Mouse (Mus musculus) layer of hippocampus, adult 9-10 months (tissue): Measurements from ENCODE around the gene Mcat.

Source experiments
- DNase-seq: peaks from one replicate; pipeline ENCODE4 v3.0.0; 2022; ENCODE audit warnings: low spot score

The Mcat gene

DNA sequence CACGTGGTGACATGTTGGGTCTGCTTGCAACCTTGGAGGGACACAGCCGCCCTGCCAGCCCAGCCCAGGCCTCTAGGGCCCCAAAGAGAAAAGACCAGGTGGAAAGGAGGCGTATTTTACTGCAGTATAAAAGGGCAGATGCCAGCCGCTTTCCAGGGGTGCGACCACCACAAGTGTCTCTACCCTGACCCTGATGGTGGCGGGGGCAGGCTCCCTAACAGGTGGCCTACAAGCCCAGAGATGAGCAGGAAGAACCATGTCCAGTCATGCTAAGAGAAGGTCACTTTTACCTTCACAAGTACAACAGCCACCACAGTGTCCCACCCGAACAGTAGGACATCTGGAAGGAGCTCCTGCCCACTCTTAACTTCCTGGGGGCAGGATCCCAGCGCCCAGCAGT, 12.0 kb upstream of the Mcat start:
- DNase-seq = no peak

DNA sequence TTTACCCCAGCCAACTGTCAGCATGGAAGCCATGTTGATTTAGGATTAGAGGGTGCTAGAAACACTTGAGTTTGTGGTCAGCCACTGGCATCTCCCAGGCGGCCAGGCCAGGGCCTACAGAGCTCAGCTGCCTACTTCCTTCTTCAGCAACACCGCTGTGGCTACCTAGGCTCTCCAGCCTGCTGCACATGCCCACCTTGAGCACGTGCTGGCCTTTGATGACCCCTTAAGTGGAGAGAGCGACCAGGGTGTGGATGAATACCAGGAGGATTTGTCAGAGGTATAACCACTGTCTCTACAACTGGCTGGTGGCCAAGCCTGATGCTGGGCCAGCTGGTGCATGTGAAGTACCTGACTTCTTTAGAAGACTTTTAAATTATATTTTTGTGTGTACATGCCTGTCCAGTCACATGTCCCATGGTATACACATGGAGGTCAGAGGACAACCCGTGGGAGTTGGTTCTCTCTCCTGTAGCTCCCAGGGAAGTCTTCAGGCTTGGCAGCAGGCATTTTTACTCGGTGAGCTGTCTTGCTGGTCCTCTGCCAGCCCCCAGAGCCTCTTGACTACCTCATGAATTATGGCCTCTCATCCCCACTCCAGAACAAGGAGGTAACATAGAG, 11.3 kb upstream of the Mcat start:
- no peak for DNase-seq

DNA sequence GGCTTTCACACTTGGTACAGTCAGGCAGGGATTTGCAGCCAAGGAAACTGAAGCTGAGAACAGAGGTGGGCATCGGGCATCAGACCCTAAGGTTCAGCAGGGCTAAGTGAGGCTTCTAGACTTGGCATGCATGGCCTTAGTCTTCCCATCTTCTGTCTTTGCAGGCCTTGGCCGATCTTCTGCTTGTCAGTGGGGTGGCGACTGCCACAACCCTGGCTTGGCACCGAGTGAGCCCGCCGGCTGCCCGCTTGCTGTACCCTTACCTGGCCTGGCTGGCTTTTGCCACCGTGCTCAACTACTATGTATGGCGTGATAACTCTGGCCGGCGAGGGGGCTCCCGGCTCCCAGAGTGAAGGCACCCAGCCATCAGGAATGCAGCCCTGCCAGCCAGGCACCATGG, 10.0 kb upstream of the Mcat start:
- no peak for DNase-seq

DNA sequence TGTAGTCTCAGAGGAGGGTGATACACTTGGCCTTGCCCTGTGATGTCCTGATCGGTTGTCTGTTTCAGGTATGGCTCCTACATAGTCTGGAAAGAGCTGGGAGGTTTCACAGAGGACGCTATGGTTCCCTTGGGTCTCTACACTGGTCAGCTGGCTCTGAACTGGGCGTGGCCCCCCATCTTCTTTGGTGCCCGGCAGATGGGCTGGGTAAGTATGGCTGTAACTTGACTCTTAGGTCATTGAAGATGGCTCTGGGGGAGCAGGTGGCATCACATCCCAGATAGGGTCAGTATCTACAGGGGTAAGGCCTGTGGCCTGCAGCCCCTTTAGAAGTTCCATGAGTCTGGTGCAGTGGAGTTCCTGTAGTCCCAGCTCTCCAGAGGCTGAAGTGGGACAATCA, 8.5 kb upstream of the Mcat start:
- no peak for DNase-seq

DNA sequence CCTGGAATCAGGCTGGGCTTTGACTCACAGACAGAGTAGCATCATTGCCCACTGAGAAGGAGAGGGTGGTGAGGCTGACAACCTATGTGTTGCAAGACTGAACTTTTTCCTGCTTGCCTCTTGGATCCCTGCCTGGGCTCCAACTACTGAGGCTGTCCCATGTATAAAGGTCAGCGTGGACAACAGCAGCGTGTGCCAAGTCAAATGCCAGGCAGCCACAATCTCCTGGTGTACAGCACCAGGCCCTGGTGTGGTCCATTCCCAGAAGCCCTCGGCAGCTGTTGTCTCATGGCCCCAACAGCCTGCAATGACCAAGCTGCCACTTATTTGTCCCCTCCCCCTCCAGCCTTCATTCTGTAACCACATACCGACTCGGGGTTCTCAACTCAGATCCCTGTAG, 8.0 kb upstream of the Mcat start:
- DNase-seq = no peak

DNA sequence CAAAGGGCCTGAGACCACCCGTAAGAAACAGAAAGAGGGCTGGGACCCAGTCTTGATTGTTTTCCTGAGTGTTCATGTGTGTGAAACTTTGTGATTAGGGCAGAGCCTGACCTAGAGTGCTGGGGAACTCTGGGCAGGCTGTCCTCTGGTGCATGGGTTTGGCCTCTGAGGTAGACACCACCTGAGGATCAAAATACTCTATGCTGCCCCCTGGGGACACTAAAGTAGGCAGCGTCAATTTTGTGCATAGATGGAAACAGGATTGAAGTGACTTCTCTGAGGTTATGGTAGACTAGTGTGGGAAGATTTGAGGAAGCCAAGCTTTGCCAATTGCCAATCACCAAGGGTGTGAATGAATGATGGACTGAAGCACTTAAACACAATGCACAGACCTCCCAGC, 7.1 kb upstream of the Mcat start:
- no peak for DNase-seq

DNA sequence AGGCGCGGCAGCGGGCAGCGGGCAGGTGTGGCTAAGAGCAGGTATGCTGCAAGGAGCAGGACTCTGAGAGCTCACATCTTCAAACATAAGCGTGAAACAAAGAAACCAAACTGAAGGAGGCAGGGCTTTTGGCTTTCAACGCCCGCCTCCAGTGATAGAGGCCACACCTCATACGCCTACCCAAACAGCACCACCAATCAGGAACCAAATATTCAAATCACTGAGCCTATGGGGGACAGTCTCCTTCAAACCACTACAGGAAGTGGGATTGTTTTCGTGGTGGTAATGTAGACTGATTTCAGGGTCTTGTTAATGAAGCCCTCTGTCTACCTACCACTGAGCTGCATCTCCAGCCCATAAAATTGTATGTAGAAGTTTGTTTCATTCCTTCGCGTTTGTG, 6.1 kb upstream of the Mcat start:
- DNase-seq = no peak

DNA sequence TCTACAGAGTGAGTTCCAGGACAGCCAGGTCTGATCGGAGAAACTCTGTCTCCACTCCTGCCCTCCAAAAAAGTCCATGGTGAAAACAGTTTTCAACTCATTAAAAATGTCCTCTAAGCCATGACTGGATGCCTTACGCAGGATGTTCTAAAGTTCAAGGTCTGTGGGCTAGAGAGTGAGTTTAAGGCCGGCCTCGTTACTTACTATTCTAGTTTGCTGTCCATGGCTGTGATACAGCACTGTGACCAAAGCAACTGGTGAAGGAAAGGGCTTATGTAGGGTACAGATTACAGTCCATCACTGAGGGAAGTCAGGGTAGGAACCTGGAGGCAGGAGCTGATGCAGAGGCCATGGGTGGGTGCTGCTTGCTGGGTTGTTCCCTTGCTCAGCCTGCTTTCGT, 5.0 kb upstream of the Mcat start:
- no peak for DNase-seq

DNA sequence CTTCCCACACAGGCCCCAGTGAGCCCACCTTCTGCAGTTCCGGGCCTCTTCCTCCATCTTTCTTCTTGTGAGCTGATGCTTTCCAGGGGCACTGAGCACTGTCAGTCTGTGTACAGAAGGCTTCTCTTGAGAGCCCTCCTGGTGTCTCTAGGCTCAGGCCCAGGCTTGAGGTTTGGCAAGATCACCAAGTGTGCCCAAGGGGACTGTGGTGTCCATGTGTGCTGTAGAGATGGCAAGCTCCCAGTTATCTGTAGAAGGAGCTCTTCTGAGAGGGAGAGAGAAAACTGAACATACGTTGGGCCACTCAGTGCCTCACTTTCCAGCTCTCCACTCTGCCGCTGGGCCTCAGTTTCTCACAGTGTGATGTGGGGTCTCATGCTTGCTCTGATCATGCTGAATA, 4.1 kb upstream of the Mcat start:
- DNase-seq = no peak

DNA sequence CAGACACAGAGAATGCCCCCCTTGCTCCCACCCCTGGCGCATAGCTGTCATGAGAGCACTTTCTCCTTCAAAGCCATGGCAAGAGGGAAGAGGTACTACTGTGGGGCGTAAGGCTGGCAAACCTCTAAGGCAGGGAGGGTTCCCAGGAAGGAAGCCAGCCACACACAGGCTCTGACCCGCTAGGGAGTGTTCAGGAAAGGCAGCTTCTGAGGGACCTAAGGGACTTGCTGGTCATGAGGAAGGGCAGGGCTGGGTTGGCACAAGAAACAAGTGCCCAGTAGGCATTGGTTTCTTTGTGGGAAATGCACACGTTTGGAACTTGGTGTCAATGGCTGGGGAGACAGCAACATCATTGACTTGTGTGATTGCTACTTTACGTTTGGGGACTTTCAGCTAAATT, 2.4 kb upstream of the Mcat start:
- DNase-seq = no peak

DNA sequence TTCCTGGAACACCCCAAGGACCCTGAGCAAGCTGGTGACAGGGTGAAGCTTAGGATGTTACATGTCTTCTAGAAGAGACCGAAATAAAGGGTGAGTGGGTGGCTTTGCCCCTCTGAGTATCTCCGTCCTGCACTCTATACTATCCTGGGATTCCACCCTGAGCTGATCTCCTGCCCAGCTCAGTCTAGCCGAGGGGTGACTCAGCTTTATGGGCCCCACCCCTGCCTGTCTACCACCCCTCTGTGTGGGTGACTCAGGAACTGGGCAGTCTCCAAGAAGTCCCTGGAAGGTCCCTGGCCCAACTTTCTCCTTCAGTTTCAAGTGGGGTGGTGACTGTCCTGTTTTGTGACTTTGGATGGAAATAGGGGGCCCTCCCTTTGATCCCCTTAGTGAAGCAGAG, 1.8 kb upstream of the Mcat start:
- DNase-seq = no peak

DNA sequence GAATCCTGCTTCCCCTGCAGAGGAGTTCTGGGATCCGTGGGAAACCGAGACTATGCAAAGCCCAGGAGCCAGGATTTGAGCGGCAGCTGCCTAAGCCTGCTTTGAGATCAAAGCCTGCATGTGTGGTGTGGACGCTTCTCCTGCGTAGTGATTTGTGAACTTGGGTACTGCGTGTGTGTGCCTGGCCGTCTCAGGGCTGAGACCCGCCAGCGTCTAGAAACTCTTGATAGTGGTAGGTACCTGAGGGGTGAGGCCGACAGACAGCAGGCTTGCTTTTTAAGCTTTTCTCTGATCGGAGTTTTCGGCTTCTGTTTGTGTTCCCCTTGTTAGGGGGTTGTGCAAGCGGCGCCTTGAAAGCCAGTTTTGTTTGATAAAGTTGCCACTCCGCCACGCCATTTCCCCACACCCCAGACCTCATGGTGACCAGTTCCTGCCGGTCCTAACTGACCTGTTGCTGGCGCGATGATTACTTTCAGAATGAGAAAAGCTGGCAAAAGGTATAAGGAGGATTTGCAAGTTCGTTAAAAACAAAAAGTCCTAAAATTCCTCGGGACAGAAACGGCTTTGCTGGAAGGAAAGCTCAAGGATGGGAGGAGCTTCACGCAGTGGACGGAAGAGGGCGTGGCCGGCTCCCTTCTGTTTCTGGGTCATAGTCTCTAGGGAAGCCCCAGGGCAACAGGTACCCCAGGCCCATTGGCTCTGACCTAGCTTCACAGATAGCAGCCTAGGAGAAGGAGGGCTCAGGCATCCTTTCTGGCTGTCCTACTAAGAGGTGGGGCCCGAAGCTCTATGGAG, 467 bp upstream of the Mcat start:
- DNase-seq = no peak

DNA sequence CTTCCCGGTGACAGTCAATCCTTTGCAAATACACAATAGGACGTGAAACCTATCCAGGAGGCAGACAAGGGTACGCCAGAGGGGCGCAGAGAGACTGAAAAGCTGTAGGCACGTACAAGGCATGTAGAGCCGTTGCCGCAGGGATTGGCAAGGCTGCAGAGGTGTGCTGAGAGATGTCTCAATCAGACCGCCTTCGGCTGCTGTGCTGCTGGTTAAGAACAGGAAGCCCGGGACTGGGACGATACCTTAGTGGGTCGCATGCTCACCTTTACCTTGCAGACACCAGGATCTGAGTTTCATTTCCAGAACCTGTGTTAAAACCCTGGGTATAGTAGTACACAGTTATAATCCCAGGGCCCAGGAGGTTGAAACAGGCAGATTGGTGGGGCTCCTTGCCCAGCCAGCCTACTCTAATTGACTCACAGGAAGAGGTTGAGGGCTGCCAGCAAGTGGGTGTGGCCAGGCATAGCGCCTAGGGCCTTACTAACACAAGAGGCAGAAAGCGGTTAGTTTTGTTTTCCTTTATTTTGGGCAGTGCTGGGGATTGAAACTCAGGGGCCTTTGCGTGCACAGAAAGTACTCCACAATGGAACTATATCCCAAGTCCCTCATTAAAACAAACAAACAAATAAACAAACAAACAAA, 839 bp downstream of the Mcat start:
- DNase-seq = peak; percentile 62

DNA sequence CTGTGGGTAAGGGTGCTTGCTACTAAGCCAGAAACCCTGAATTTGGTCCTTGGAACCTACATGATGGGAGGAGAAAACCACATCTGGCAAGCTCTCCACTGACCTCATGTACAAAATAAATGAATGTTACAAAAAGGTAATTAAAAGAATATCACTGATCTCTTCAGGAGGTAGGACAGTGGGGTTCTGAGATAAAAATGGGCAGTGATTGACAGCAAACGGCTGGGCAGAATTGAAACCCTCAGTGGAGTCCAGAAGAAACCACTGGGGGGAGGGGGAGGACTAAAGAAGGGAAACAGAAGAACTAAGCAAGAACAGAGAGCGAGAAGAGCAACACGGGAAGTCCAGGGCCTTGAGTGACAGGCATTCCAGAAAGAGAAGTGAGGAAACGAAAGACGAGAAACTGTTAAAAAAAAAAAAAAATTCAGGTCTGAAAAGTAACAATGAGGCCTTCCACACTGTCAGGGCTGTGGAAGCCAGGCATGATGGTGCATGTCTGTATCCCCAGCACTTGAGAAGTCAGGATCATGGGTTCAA, 2.6 kb downstream of the Mcat start:
- no peak for DNase-seq

DNA sequence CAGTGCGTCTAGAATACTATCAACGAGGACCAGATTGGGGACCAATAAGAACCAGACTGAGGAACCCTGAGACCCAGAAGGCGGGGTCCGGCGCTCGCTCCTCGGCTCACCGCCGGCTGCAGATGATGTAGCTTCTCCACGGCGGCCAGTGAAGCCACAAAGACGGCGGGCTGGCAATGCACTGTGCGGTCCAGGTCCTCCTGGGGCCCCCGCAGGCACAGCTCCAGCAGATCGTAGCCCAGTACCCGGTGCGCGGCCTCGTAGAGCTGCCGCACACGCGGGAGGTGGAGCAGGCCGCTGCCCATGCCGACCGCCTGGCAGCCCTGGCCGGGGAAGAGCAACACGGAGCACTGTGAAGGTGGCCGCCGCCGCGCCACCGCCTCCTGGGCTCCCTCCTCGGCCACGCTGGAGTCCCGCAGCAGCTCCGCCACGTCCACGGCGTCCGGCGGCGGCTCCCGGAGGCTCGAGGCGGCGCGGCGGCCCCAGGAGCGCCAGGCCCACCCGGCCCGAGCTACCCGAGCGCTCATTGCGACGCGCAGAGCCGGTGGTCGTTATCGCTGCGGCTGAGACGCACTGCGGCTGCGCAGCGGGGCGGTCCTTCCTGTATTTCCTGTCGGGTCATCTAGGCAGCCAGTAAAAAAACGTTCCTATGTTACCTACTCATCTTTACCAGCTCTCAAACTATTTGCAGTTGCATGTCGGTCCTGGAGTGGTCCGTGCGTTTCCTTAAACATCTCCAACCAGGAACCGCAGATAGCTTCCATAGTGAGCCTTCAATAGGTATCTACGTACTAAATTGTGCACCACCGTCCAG, 8.2 kb downstream of the Mcat start:
- DNase-seq = peak; percentile 68

DNA sequence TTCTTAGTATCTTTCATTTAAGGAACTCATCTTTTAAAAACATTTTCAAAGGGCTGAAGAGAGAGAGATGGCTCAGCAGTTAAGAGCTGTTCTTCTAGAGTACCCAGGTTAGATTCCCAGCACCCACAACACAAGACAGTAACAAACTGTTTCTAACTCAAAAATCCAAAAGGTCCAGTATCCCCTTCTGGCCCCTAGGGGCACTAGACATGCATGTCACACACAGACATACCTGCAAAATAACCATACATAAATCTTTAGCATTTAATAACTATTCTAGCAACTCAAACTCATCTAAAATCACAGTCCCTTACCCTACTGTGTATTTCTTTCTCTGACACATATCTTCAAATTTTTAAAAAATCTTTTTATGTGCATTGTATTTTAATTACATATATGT, 9.8 kb downstream of the Mcat start:
- no peak for DNase-seq

DNA sequence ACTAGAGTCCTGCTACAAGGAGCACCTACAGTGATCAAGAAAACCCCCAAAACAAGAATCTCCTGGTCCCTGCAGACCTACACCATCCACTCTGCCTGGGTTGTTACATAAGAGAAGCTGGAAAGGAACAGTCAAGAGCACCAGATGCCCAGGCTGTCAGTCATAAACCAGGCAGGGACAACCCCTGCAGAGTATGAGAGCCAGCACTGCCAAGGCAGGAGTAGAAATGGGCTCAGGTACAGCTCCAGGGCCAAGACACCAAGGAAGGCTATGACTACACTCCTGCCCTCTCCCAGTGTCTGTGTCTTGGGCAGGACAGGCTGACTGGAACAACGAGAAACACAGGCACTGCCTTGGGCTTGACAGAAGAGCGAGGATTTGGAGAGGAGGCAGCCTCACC, 13.4 kb downstream of the Mcat start:
- no peak for DNase-seq

DNA sequence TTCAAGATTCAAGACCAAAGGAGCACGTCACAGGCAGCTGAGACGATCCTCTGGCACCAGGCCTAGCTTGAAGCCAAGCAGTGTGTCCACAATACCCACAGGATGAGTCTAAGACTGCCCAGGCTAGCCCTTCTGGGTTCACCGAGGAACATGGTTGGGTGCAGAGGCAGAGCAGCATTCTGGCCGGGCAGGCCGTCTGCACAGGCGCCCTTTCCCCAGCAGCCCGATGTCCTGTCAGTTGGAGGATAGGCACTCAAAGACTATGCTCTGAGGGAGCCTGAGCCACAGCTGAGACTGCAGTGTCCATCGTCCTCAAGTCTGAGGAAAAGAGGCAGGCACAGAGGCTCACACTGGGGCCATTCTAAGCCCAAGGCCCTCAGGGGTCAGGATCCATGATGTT, 16.4 kb downstream of the Mcat start:
- DNase-seq = no peak

DNA sequence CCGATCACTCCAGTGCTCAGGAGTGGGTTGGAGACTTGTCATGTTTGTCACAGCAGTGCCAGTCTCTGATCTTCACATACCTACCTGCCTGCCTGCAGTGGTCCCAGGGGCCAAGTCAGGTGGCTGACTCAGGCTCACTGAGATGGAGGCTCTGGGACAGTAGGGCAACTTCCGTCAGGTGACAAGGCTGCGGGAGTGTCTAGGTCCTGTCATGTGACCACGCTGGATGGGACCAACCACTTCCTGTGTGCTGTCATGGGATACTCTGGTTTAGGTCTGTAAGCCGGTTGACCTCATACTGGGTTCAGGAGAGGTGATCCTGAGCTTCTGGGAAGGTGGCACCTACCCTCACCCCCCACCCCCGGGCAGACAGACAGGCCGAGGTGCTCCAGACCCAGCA, 17.6 kb downstream of the Mcat start:
- no peak for DNase-seq

DNA sequence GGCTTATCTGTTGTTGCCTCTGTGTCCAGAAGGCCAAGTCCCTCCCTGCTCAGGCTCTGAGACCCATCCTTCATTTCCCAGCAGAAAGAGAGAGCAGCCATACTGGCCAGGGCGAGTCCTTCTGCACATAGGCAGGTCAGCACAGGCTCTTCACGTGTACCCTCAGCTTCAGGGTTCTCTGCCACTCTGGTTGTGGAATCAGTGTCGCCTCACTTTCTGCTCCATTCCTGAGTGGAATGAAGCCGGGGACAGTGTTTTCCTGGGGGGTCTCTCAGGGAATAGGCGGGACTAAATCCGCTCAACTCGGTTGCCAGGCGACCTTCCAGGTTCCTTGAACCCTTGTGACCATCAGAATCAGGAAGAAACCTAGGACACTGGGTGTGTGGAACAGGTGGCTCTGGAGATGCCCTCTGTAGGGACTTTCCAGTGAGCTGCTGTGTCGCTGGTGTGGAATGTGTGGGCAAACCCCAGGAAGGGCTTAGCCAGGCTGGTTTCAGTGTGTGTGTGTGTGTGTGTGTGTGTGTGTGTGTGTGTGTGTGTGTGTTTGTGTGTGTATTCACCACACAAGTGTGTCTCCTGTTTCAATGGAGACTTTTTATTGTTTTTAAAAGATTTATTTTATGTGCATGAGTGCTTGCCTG, 21.8 kb downstream of the Mcat start:
- DNase-seq = no peak

DNA sequence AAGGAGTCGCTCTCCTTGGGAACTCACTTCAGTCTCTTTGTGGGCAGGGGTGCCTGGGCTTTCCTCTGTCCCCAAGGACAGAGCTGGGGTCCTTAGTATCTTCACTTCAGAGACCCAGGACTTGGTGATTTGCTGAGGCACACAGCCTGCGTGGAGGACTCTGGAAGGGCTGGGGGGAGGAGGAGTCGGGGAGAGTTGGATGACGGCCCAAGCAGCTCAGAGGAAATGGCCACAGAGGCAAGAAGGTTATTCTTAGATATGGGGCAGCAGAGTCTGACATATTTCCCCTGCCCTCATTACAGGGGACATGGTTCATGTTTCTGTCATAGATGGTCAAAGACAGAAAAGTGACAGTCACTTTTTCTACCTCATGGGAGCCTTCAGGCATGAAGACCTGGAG, 23.7 kb downstream of the Mcat start:
- DNase-seq = no peak

DNA sequence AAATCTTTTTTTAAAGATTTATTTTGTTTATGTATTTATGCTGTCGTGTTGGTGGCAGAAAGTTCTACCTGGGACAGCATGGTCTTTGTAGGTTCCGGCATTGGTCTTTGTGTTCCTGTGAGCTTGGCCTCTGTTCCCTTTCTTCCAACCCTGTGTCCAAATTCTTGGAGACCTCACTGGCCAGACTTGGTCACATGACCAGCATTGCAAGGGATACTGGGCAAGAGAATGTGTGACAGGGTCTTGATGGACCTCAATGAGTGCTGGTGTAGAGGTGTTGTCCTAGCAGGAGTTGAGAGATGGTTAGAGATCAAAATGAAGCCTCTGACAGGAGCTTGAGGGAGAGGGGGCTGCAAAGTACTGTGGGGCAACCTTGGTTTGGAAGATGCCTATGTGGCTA, 24.7 kb downstream of the Mcat start:
- DNase-seq = no peak
